Mouse (Mus musculus) ovary, adult 18-20 months (tissue): ENCODE results near the gene Pard3b.

Source experiments
- DNase-seq: peaks from one replicate; pipeline ENCODE4 v3.0.0; 2022; ENCODE audit warnings: low spot score, mixed read lengths

Pard3b gene

DNA sequence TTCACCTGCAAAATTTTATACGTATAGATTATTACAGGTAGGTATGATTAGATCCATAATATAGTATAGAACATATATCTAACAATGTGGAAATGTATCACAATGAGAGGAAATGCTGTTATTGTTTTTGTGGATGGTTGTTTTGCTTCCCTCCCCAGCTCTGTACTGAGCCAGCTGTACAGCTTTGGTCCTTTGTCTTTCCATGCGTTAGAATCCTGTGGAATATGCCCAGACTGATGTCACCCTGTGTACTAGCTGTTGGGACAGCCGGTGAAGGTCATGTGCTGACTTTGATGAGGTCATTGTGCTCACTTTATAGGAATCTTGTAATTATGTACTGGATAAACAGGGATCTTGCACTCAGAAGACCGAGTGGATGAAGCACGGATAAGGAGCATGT is 286.9 kb downstream of the Pard3b start:
- no peak for DNase-seq

DNA sequence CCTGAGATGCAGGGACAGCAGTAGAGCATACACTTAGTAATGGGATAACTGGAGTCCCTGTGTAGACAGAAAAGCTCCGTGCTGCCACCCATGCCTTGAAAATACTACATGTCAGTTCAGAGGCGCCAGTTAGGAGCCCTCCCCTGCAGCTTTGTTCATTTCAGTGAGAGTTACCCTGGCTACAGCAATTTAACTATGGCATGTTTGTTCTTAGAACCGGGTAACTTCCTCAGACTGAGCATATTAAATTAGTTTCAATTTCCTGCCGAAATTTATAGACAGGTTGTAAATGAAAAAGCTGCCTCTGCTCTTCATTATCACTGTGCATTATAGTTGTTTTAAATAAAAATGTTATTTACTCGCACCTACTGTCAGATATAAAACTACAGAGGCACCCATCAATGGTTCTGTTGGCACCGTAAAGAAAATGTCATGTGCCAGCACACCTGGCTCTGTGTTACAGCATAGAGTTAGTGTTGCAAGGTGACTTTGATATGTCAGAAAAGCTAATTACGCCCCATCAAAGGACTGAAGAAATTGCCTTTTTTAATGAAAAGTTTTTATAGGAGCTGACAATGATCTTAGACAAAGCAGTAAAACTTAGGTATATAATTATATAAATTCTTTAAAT is 289.6 kb downstream of the Pard3b start:
- DNase-seq, result no peak

DNA sequence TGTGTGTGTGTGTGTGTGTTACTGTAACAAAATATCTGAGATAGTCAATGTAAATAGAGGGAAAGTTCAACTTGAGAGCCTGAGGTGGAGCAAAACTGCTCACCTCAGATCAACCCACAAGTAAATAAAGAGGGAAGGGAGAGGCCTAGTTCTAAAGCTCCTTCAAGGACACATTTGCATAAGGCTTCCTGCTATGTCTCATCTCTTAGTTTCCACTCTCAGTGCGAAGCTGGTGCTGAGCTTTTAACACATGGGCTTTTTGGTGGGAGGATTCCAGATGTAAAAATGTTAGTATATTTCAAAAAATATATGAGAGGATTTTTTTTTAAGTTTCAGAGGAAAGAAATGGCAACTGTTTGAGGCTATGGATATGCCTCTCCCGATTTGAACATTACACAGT is 294.9 kb downstream of the Pard3b start:
- no peak for DNase-seq

DNA sequence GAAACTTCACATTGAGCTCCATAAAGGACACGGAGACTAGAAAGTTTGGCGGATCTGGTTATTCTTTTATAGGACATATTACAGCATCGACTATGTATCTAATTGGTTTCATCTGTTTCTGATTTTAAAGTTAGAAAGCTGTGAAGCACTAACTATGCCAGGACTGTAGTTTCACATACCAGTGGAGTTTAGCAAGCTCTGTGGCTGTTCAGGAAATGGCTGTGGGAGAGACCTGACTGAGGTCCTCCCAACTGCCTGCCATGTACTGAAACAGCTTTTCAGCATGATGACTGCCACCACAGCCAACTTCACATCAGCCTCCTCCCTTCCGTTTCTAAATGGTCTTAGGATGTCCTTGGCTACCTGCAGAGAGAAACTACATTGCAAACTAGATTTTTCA is 296.1 kb downstream of the Pard3b start:
- no peak for DNase-seq

GRCm38 (mm10) chr1:61939882-61940281 is 301.3 kb downstream of the Pard3b start:
- no peak for DNase-seq

DNA sequence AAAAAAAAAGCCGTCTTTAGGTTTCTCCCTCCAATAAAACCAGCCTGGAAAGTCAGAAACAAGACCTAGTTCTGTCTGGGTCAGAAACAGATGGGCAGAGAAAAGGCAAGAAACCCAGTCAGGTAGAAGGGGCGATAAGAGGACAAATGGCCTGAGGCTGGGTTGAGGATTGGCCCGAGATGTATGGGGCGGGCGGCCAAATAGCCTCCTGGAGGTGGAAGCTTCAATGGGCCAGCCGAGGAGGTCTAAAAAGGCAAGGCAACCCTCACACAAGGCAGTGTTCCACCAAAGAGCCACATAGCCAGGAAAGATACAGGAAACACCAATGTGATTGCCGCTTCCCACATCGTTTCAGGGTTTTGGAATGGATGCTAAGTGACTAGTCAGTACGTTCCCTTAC is 322.9 kb downstream of the Pard3b start:
- DNase-seq, result no peak

DNA sequence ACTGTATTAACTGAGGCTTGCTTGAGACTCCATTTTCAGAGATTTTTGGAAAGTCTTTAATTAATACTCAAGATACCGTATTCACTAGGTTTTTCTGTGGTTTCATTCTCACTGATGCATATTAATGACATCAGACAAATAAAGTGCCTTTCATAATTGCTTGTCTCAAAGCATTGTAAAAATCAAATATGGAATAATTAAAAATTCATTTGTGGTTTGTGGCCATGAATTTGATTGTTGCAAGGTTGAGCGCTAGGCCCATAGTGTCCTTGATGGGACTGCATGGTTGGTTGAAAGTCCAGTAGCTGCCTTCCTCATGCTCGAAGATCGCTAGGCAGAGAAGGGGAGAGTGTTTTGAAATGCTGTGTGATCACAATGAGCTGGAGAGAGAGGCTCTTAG is 323.9 kb downstream of the Pard3b start:
- DNase-seq, result no peak

GRCm38 (mm10) chr1:61967124-61967523 is 328.5 kb downstream of the Pard3b start:
- DNase-seq, result no peak

GRCm38 (mm10) chr1:61967807-61968206 is 329.2 kb downstream of the Pard3b start:
- DNase-seq, result no peak

DNA sequence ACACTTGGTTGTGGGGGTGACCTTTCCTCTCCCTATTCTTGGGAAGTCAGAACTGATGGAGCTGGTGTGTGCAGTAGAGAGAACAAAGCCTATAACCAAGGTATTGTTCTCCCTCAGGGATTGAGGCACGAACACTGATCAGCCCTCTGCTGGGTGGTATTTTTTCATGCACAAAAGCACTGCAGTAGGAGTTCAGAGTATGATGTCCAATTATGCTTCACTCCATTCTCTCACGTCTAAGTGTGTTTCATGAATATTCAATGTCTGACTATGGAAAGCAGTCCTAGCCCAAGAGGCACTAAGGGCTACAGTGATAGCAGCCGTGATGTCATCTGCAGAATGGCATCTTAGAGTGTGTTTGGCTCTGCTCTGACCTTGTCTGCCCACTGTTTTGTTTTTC is 359.1 kb downstream of the Pard3b start:
- no peak for DNase-seq

DNA sequence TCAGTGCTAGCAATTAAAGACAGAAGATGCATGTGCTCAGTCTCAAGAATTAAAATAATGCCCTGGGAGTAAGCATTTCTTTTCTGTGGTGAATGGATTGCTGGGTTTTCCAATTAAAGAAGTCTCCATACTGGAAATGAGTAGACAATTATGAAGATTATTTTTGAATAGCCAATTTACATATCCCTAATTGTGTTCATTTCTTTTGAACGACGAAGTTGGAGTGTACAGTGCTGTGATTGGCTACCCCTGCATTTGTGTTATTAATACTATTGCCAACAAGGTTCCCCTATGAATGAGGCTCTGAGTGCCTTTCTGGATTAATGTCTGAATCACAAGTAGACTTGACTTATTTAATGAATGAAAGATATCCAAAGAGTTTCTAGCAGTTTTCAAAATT is 370.2 kb downstream of the Pard3b start:
- no peak for DNase-seq

- DNase-seq, result no peak
Observed at GRCm38 (mm10) chr1:62011712-62012111, 373.1 kb downstream of the Pard3b start.

GRCm38 (mm10) chr1:62016536-62017300 is 378.1 kb downstream of the Pard3b start:
- no peak for DNase-seq

- no peak for DNase-seq
Observed at GRCm38 (mm10) chr1:62018276-62018675, 379.7 kb downstream of the Pard3b start.

DNA sequence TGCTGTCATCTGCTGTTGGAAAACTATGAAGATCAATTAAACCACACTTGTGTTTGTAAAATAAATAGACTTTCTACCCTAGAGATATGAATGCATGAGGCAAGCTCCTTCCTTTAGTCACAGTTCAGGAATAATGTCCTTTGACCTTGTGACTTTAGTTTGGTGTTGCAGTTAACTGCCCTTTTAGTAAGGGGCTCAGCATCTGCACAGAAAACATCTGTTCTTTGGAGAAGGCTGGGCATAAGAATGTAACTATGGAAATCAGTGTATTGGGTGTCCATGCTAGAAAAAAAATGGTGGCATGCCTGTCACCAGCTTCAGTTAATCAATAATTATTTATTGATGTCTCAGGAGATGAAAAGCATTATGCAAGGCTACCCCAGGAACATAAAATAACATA is 381.1 kb downstream of the Pard3b start:
- no peak for DNase-seq

DNA sequence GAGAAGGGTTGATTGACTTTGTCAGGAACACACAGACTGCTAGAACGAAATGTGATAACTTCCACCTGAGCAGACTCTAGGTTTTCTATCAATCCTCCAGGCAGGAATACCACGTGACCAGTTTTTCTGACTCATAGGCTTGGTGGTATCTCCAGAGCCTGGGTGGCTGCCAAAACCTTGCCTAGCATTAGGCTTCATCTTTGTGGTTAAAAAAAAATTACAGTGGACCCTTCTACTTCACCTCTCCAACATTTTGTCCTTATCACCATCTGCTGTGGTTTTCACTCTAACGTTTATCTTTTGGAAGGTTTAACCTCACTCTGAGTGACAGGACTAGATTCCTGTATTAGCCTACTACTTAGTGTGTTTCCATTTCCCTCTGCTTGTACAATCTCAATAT is 403.1 kb downstream of the Pard3b start:
- peak; percentile 8 for DNase-seq

DNA sequence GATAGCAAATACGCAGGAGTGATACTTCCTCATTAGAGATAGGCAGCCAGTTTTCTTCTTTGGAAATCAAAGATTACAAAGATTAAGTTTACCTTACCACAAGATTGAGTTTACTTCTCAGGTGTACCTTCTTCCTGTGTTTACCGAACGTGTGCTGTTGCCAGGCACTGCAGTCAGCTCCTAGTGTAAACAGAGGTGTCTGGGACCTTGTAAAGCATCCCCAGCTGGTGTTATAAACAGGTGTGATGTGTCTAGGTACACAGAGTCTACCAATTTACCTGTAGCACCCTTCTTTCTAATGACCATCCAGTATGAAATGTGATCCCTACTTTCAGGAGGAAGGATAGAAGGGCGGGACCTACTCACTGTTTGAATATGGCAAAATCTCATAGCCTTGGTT is 410.0 kb downstream of the Pard3b start:
- DNase-seq, result no peak

DNA sequence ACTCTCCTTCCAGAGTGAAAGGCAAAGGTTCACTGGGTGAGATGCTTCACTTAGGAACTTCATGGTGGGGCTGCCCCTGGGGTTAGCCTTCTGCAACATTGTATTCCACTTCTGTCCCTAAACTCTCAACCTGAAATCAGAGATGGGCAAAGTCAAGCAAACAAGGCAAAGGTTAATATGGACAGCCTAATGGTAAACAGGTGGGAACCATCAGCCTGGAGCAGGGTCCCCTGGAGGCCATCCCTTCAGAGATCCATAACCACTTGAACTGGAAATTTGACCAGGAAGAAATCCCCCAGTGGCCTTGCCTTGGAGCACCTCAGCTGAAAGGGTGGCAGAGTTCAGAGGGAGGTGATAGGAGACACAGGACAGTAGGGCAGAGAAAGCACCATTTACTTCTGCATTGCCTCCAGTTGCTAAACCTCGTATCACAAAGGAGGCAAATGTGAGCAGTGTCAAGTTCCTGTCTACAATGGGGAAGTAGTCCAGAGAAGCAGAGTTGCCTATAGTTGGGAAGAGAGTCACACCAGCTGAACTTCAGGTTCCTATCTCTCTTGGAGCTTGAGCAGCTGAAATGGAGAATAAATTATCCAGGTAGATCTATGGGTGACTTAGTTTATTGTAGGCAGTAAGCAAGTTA is 412.7 kb downstream of the Pard3b start:
- DNase-seq, result no peak

DNA sequence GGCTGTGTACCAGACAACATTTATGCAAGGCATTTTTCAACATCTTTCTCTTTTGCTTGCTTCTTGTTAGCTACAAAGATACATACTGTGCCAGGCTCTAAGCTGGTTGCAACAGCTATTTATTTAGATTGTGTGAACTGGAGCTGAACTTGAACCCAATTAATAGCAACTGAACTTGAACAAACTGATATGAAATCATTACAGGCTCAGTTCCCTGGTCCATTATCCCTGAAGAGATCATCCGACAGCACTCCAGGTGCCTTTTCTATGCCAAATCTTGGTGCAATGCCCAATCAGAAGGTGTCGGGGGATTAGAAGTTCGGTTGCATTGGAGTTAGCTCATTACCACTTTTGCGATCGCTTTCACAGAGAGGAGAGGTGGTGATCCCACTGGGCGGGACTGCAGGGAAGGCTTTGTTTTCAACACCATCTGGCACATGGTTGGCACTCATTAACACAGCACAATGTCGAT is 414.6 kb downstream of the Pard3b start:
- DNase-seq, result no peak

DNA sequence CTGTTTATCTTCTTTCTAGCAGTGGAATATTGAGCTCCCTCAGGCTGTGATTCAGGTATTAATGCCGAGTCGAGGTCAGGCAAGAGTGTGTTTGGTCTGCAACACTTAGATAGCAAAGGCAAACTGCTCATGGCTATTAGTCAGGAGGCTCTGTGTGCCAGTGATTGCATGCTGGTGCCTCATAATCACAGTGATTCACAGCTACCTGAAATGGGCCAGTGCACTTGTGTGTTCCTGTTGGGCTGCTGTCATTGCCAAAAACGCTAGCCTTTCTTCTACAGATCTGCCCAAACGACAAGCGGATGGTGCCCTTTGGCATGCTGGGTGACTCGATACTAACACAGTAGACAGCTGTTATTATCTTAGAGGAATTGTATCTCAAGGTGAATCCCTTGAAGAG is 416.7 kb downstream of the Pard3b start:
- DNase-seq, result no peak

DNA sequence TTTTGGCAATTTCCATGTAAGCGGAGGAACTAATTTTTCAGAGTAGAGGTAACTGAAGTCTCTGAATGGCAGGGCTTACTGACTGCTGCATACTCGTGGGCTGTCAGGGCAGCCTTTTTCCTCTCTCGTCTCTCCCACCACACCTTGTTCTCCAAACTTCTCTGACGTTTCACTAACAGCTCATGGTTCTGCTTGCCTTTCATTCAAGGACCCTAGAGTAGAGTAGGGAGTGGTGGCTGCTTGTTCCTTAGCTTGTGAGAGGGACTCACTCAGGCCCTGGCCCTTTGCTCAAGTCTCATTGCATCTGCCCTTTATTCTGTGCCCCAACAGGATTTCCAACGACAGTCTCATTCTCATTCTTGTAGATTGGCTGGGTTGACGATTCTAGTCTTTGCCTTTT is 432.0 kb downstream of the Pard3b start:
- no peak for DNase-seq

DNA sequence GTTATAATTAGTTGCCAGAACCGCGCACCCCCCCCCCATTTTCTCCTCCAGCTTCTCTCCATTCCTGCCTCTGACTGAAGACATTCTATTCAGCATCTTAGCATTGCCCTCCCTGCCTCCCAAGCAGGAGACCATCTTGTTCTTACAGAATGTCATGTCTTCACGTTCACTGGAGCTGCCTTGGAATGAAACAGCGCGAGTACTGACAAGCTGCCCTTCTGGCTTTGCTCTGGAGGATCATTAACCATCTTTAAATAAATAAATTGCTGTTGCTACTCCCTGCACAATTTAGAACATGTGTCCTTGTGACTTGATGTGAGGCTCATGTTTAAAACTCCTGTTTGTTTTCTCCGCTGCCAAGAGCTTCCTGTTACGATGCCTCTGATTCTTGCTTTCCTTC is 432.5 kb downstream of the Pard3b start:
- no peak for DNase-seq

- no peak for DNase-seq
Observed at GRCm38 (mm10) chr1:62076171-62076570, 437.5 kb downstream of the Pard3b start.
